Mouse (Mus musculus) stomach, postnatal 0 days (tissue): ENCODE measurements around the gene Os9. TPM values are rescaled to one million over a fixed set of nuclear protein-coding genes. Genes with fewer than 3 reads are reported as not detected.
"Not testable (repeated sequence)": the region's sequence is repeated elsewhere in the genome, so short reads cannot be mapped to it uniquely, and the experiment has no call there.

ENCODE experiments used
- ATAC-seq: fragments of 200-750 bp; cut with Nextera tagmentation; 2 replicates; pipeline ENCODE4 v1.8.0; 2017; ENCODE audit not compliant: low FRiP score, low TSS enrichment
- DNase-seq: peaks from one replicate; pipeline ENCODE4 v3.0.0-alpha.2; 2016; ENCODE audit warnings: low spot score
- H3K27ac ChIP-seq: fragments of 300-500 bp; sonication (generic); replicated peaks from 2 replicates; pipeline ENCODE4 v1.5.1; 2014; ENCODE audit warnings: mild to moderate bottlenecking, control low read depth
- H3K27me3 ChIP-seq: fragments of 300-500 bp; sonication (generic); 2 replicates; pipeline ENCODE4 v1.6.1; 2014; ENCODE audit warnings: low read length; ENCODE audit not compliant: control insufficient read depth, insufficient read depth
- H3K36me3 ChIP-seq: fragments of 300-500 bp; sonication (generic); 2 replicates; pipeline ENCODE4 v1.6.1; 2014; ENCODE audit warnings: low read length, mixed read lengths; ENCODE audit not compliant: control insufficient read depth, insufficient read depth
- H3K4me1 ChIP-seq: fragments of 300-500 bp; sonication (generic); replicated peaks from 2 replicates; pipeline ENCODE4 v1.6.1; 2014; ENCODE audit warnings: antibody characterized with exemption; ENCODE audit not compliant: control insufficient read depth, insufficient read depth
- H3K4me2 ChIP-seq: fragments of 300-500 bp; sonication (generic); replicated peaks from 2 replicates; pipeline ENCODE4 v1.6.1; 2014; ENCODE audit warnings: low read depth, mild to moderate bottlenecking, control low read depth, moderate library complexity
- H3K4me3 ChIP-seq: fragments of 300-500 bp; sonication (generic); 2 replicates; pipeline ENCODE4 v1.5.1; 2014; ENCODE audit warnings: low read depth, low read length, control low read depth
- H3K9ac ChIP-seq: fragments of 300-500 bp; sonication (generic); 2 replicates; pipeline ENCODE4 v1.6.1; 2014; ENCODE audit warnings: mild to moderate bottlenecking, low read length, control low read depth, mixed read lengths
- H3K9me3 ChIP-seq: fragments of 300-500 bp; sonication (generic); 2 replicates; pipeline ENCODE4 v1.6.1; 2016; ENCODE audit warnings: low read length; ENCODE audit not compliant: control insufficient read depth
- CTCF ChIP-seq: IDR thresholded peaks from 2 replicates; pipeline ENCODE4 v1.5.1; 2016; ENCODE audit warnings: antibody characterized with exemption, low read depth, mild to moderate bottlenecking, moderate library complexity
- EP300 ChIP-seq: optimal IDR thresholded peaks from 2 replicates; pipeline ENCODE3; 2016; ENCODE audit warnings: antibody characterized with exemption
- WGBS: fragments of 180-500 bp; shearing (Covaris S2); extraction: QIAGEN DNeasy Blood & Tissue Kit; methylation state at CpG from one replicate; pipeline ENCODE4 v1.1.7; 2014; 5-methylcytosine and 5-hydroxymethylcytosine counted together
- polyA plus RNA-seq: library from polyadenylated mRNA; unstranded; fragments of >200 nt; fragmentation: Nextera tagmentation; extraction: Ambion mirVana; gene quantifications from 2 replicates; pipeline ENCODE4 v1.2.1, GENCODE M21; 2015

The Os9 gene
- polyA plus RNA-seq, 1 experiment from 2014 or later = 81.9 TPM

GRCm38 (mm10) chr10:127165654-127166403 lies 44.9 kb upstream of the Os9 start:
- Histone ChIP-seq H3K4me2 (peak overlapping the region; percentile 99), H3K9me3 (no peaks in the 10 kb centered on the region), H3K27me3 (no peaks in the 10 kb centered on the region), H3K9ac (peak overlapping the region; percentile 77), H3K4me3 (peak overlapping the region; percentile 61), H3K36me3 (no peaks in the 10 kb centered on the region), H3K4me1 (0 out of 2 replicates have a peak, but pooled peaks cover 6% of the 10 kb centered on the region), H3K27ac (peak overlapping the region; percentile 88)
- ATAC-seq = peak; percentile 55
- under 1% methylated on average over 50 of the region's 56 CpGs for WGBS
- DNase-seq = peak; percentile 73
- TF ChIP-seq EP300 (no peak), CTCF (0 out of 2 replicates have a peak, but pooled peaks have one; percentile 1)

GRCm38 (mm10) chr10:127165354-127165653 lies 44.4 kb upstream of the Os9 start:
- Histone ChIP-seq H3K36me3 (no peaks in the 10 kb centered on the region), H3K27ac (peak overlapping the region; percentile 88), H3K4me3 (peak overlapping the region; percentile 61), H3K4me2 (peak overlapping the region; percentile 99), H3K9me3 (no peaks in the 10 kb centered on the region), H3K9ac (peak overlapping the region; percentile 77), H3K27me3 (no peaks in the 10 kb centered on the region), H3K4me1 (0 out of 2 replicates have a peak, but pooled peaks cover 4% of the 10 kb centered on the region)
- DNase-seq (no peak), ATAC-seq (no peak; the same call in none of the 2 replicates)
- under 1% methylated on average over 20 of the region's 42 CpGs for WGBS
- TF ChIP-seq CTCF (no peak), EP300 (no peak)

- 5% methylated on average over 37 of the region's 52 CpGs for WGBS
- Histone ChIP-seq H3K27ac (peak within 1 kb of the TSS; percentile 88), H3K36me3 (no peaks in the 10 kb centered on the region), H3K4me2 (peak within 1 kb of the TSS; percentile 99), H3K9me3 (no peaks in the 10 kb centered on the region), H3K4me1 (0 out of 2 replicates have a peak, but pooled peaks cover 4% of the 10 kb centered on the region), H3K4me3 (peak within 1 kb of the TSS; percentile 61), H3K27me3 (no peaks in the 10 kb centered on the region), H3K9ac (peak within 1 kb of the TSS; percentile 77)
- TF ChIP-seq EP300 = no peak
- TF ChIP-seq CTCF = peak; percentile 86
- ATAC-seq (peak; percentile 83), DNase-seq (peak; percentile 87)
Observed at GRCm38 (mm10) chr10:127164631-127165353, 43.9 kb upstream of the Os9 start, which contains the start of gene B4galnt1. TSS of gene B4galnt1 (plus strand) at chr10:127165225.

GRCm38 (mm10) chr10:127164190-127164589 lies 43.3 kb upstream of the Os9 start:
- 91% methylated on average over 4 of the region's 4 CpGs for WGBS
- H3K4me2 ChIP-seq = no peak overlapping the region
- TF ChIP-seq CTCF (no peak), EP300 (no peak)

GRCm38 (mm10) chr10:127162771-127163261 lies 41.9 kb upstream of the Os9 start:
- ATAC-seq, H3K27me3 ChIP-seq, H3K36me3 ChIP-seq, H3K4me2 ChIP-seq, H3K27ac ChIP-seq, H3K4me1 ChIP-seq, H3K4me3 ChIP-seq, H3K9ac ChIP-seq, DNase-seq, H3K9me3 ChIP-seq: not testable (repeated sequence)
- WGBS = 42% methylated on average over 7 of the region's 7 CpGs

More at GRCm38 (mm10) chr10:127164190-127164589, 43.3 kb upstream of the Os9 start:
- Histone ChIP-seq H3K4me1 (0 out of 2 replicates have a peak, but pooled peaks cover 4% of the 10 kb centered on the region), H3K36me3 (no peaks in the 10 kb centered on the region), H3K9me3 (no peaks in the 10 kb centered on the region), H3K27me3 (no peaks in the 10 kb centered on the region), H3K27ac (no peak overlapping the region), H3K4me3 (no peak overlapping the region), H3K9ac (no peak overlapping the region)
- DNase-seq = no peak
- no peak for ATAC-seq
